Mouse (Mus musculus): Measurements from ENCODE around the gene Slc52a3. TPM values are rescaled to one million over a fixed set of nuclear protein-coding genes. Genes with fewer than 3 reads are reported as not detected.

Slc52a3 gene
- polyA plus RNA-seq (2015; fragmentation: Nextera tagmentation; extraction: Ambion mirVana): 1.5 and 2.1 TPM in 2 replicates

GRCm38 (mm10) chr2:151996229-151997189 lies at the start of gene Slc52a3:
Gene Slc52a3, plus strand, starts transcription at chr2:151996511.

GRCm38 (mm10) chr2:151979470-151980354 lies 16.6 kb upstream of the Slc52a3 start, which contains the start of gene Fam110a:
Gene Fam110a, minus strand, starts transcription at chr2:151980219.

Small RNA genes lying within 50 kb of the gene (microRNA-seq; reads per million reads assigned to microRNA genes)
- not detected for gene Mir1953 (ENCODE audit: borderline replicate concordance, insufficient number of aligned reads)

Other genes with a start within 250 kb of the Slc52a3 start
- 0.18 and 0.43 TPM in 2 replicates for gene Rspo4, start 153.6 kb upstream of the Slc52a3 start, polyA plus RNA-seq (2015; fragmentation: Nextera tagmentation; extraction: Ambion mirVana)
- 0.65 and 1.2 TPM in 2 replicates for gene Angpt4, start 85.3 kb upstream of the Slc52a3 start, polyA plus RNA-seq (2015; fragmentation: Nextera tagmentation; extraction: Ambion mirVana)
- 10.9 and 14.3 TPM in 2 replicates for gene Fam110a, start 16.3 kb upstream of the Slc52a3 start, polyA plus RNA-seq (2015; fragmentation: Nextera tagmentation; extraction: Ambion mirVana)
- 0.18 and 0.44 TPM in 2 replicates for gene Scrt2, start 85.0 kb downstream of the Slc52a3 start, polyA plus RNA-seq (2015; fragmentation: Nextera tagmentation; extraction: Ambion mirVana)
- gene Srxn1, start 109.0 kb downstream of the Slc52a3 start, polyA plus RNA-seq (2015; fragmentation: Nextera tagmentation; extraction: Ambion mirVana): 21.9 and 40.2 TPM in 2 replicates
- gene Tcf15, start 147.1 kb downstream of the Slc52a3 start, polyA plus RNA-seq (2015; fragmentation: Nextera tagmentation; extraction: Ambion mirVana): 3.0 and 5.0 TPM in 2 replicates
- 43.2 and 64.4 TPM in 2 replicates for gene Csnk2a1, start 230.3 kb downstream of the Slc52a3 start, polyA plus RNA-seq (2015; fragmentation: Nextera tagmentation; extraction: Ambion mirVana)